Mouse (Mus musculus) stomach, postnatal 0 days (tissue): ENCODE measurements around the gene Tshz2. TPM values are rescaled to one million over a fixed set of nuclear protein-coding genes. Genes with fewer than 3 reads are reported as not detected.

ENCODE experiments used
- ATAC-seq: fragments of 200-750 bp; cut with Nextera tagmentation; 2 replicates; pipeline ENCODE4 v1.8.0; 2017; ENCODE audit not compliant: low FRiP score, low TSS enrichment
- DNase-seq: peaks from one replicate; pipeline ENCODE4 v3.0.0-alpha.2; 2016; ENCODE audit warnings: low spot score
- H3K27ac ChIP-seq: fragments of 300-500 bp; sonication (generic); replicated peaks from 2 replicates; pipeline ENCODE4 v1.5.1; 2014; ENCODE audit warnings: mild to moderate bottlenecking, control low read depth
- H3K27me3 ChIP-seq: fragments of 300-500 bp; sonication (generic); 2 replicates; pipeline ENCODE4 v1.6.1; 2014; ENCODE audit warnings: low read length; ENCODE audit not compliant: control insufficient read depth, insufficient read depth
- H3K36me3 ChIP-seq: fragments of 300-500 bp; sonication (generic); 2 replicates; pipeline ENCODE4 v1.6.1; 2014; ENCODE audit warnings: low read length, mixed read lengths; ENCODE audit not compliant: control insufficient read depth, insufficient read depth
- H3K4me1 ChIP-seq: fragments of 300-500 bp; sonication (generic); replicated peaks from 2 replicates; pipeline ENCODE4 v1.6.1; 2014; ENCODE audit warnings: antibody characterized with exemption; ENCODE audit not compliant: control insufficient read depth, insufficient read depth
- H3K4me2 ChIP-seq: fragments of 300-500 bp; sonication (generic); replicated peaks from 2 replicates; pipeline ENCODE4 v1.6.1; 2014; ENCODE audit warnings: low read depth, mild to moderate bottlenecking, control low read depth, moderate library complexity
- H3K4me3 ChIP-seq: fragments of 300-500 bp; sonication (generic); 2 replicates; pipeline ENCODE4 v1.5.1; 2014; ENCODE audit warnings: low read depth, low read length, control low read depth
- H3K9ac ChIP-seq: fragments of 300-500 bp; sonication (generic); 2 replicates; pipeline ENCODE4 v1.6.1; 2014; ENCODE audit warnings: mild to moderate bottlenecking, low read length, control low read depth, mixed read lengths
- H3K9me3 ChIP-seq: fragments of 300-500 bp; sonication (generic); 2 replicates; pipeline ENCODE4 v1.6.1; 2016; ENCODE audit warnings: low read length; ENCODE audit not compliant: control insufficient read depth
- CTCF ChIP-seq: IDR thresholded peaks from 2 replicates; pipeline ENCODE4 v1.5.1; 2016; ENCODE audit warnings: antibody characterized with exemption, low read depth, mild to moderate bottlenecking, moderate library complexity
- EP300 ChIP-seq: optimal IDR thresholded peaks from 2 replicates; pipeline ENCODE3; 2016; ENCODE audit warnings: antibody characterized with exemption
- WGBS: fragments of 180-500 bp; shearing (Covaris S2); extraction: QIAGEN DNeasy Blood & Tissue Kit; methylation state at CpG from one replicate; pipeline ENCODE4 v1.1.7; 2014; 5-methylcytosine and 5-hydroxymethylcytosine counted together
- polyA plus RNA-seq: library from polyadenylated mRNA; unstranded; fragments of >200 nt; fragmentation: Nextera tagmentation; extraction: Ambion mirVana; gene quantifications from 2 replicates; pipeline ENCODE4 v1.2.1, GENCODE M21; 2015

The Tshz2 gene
- polyA plus RNA-seq, 1 experiment from 2014 or later = 6.7 TPM

GRCm38 (mm10) chr2:170027837-170028236, 395.0 kb downstream of the Tshz2 start:
- H3K27ac ChIP-seq = no peak overlapping the region
- DNase-seq (no peak), ATAC-seq (no peak)
- no peaks in the 10 kb centered on the region for H3K27me3 ChIP-seq
- H3K4me2 ChIP-seq = no peak overlapping the region
- TF ChIP-seq EP300 = no peak
- TF ChIP-seq CTCF = peak; percentile 53
- H3K36me3 ChIP-seq = no peaks in the 10 kb centered on the region
- H3K4me1 ChIP-seq = no peaks in the 10 kb centered on the region
- no peaks in the 10 kb centered on the region for H3K9me3 ChIP-seq
- H3K4me3 ChIP-seq = no peak overlapping the region
- 95% methylated on average over 7 of the region's 7 CpGs for WGBS
- H3K9ac ChIP-seq = no peak overlapping the region

DNA sequence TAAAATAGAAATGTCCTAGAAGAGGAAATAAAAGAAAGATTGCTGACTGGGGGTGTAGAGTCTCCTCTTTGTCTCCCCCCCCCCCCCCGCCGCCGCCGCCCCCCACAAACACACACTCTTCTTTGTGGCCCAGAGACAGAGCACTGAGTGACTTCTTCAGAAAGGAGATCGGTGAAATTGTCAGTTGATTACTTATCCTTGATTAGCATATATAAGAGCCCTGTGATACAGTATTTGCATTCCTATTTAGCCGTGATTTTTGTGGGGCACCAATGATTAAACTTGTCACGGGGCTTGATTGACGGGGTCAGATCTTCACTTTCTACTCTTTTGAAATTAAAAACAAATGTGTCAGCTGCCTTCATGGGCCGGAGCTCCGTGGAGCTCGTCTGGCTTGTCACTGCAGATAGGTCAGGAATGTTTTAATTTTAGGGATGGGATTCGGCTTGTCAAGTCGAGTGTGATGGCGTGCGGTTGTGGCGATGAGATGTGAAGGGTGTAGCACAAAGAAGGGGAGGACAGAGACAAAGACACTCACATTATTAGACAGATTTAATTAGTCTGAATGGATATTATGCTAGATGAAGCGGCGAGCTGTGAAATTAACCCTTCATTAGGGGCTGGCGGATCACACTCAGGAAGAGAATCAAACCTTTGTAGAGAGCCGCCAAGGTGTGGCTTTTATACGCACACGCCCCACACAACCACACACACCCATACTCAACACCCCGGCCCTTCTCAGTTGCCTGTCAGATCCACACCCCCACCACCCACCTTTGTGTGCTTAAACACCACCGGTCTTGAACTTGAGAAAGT, 395.9 kb downstream of the Tshz2 start:
- TF ChIP-seq CTCF (no peak), EP300 (no peak)
- H3K36me3 ChIP-seq = no peaks in the 10 kb centered on the region
- no peak overlapping the region for H3K4me3 ChIP-seq
- no peak overlapping the region for H3K9ac ChIP-seq
- no peak overlapping the region for H3K27ac ChIP-seq
- 87% methylated on average over 23 of the region's 24 CpGs for WGBS
- ATAC-seq (no peak), DNase-seq (no peak)
- H3K4me1 ChIP-seq = no peaks in the 10 kb centered on the region
- H3K9me3 ChIP-seq = no peaks in the 10 kb centered on the region
- no peak overlapping the region for H3K4me2 ChIP-seq
- H3K27me3 ChIP-seq = no peaks in the 10 kb centered on the region

DNA sequence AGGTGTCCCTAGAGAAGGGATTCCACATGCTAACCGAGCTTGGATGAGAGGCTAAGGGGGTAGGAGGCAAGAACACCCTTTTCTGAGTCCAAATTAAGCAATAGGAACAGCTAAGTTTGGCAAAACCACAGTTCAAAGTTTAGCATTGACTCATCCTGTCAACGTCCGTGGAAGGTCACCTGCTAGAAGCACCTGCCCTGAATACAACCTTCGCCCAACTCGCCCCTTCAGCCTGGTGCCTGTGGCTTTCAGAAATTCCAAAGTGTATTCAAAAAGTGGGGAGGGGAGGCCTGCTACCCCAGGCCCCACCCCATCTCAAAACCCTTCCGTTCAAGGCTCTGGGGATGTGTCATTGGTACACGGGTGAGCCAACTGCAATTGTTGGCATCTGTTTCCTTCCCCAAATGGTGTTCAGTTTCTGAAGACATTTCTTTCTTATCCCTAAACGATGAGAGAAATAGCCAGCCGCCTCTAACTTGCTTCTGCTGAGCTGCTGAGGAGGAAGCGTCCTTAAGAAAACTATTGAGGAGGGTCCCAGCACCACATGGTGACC, 396.6 kb downstream of the Tshz2 start:
- no peak overlapping the region for H3K27ac ChIP-seq
- H3K36me3 ChIP-seq = no peaks in the 10 kb centered on the region
- TF ChIP-seq EP300 (no peak), CTCF (no peak)
- DNase-seq = no peak
- no peak overlapping the region for H3K4me3 ChIP-seq
- no peak overlapping the region for H3K4me2 ChIP-seq
- H3K4me1 ChIP-seq = no peaks in the 10 kb centered on the region
- no peaks in the 10 kb centered on the region for H3K27me3 ChIP-seq
- H3K9ac ChIP-seq = no peak overlapping the region
- no peak for ATAC-seq
- WGBS = 77% methylated on average over 10 of the region's 10 CpGs
- H3K9me3 ChIP-seq = no peaks in the 10 kb centered on the region

GRCm38 (mm10) chr2:170031226-170031625, 398.4 kb downstream of the Tshz2 start:
- no peak overlapping the region for H3K4me2 ChIP-seq
- ATAC-seq = no peak
- no peaks in the 10 kb centered on the region for H3K27me3 ChIP-seq
- H3K9me3 ChIP-seq = no peaks in the 10 kb centered on the region
- DNase-seq = no peak
- no peaks in the 10 kb centered on the region for H3K36me3 ChIP-seq
- WGBS = 96% methylated on average over 12 of the region's 12 CpGs
- no peak overlapping the region for H3K27ac ChIP-seq
- no peak overlapping the region for H3K4me3 ChIP-seq
- H3K9ac ChIP-seq = no peak overlapping the region
- H3K4me1 ChIP-seq = no peaks in the 10 kb centered on the region
- TF ChIP-seq EP300 = no peak
- TF ChIP-seq CTCF = no peak

GRCm38 (mm10) chr2:170031872-170032271, 399.1 kb downstream of the Tshz2 start:
- Histone ChIP-seq H3K36me3 (no peaks in the 10 kb centered on the region), H3K27me3 (no peaks in the 10 kb centered on the region), H3K9me3 (no peaks in the 10 kb centered on the region), H3K4me3 (no peak overlapping the region), H3K4me1 (no peaks in the 10 kb centered on the region), H3K4me2 (no peak overlapping the region), H3K9ac (no peak overlapping the region), H3K27ac (no peak overlapping the region)
- DNase-seq (no peak), ATAC-seq (no peak)
- TF ChIP-seq CTCF (peak; percentile 21; the same call in 1 of the 2 replicates), EP300 (no peak)
- WGBS = 76% methylated on average over 8 of the region's 8 CpGs

GRCm38 (mm10) chr2:170033219-170033618, 400.4 kb downstream of the Tshz2 start:
- ATAC-seq (peak; percentile 71; the same call in 1 of the 2 replicates), DNase-seq (no peak)
- TF ChIP-seq EP300 (no peak), CTCF (0 out of 2 replicates have a peak, but pooled peaks have one; percentile 24)
- H3K9me3 ChIP-seq = no peaks in the 10 kb centered on the region
- H3K4me3 ChIP-seq = no peak overlapping the region
- no peak overlapping the region for H3K4me2 ChIP-seq
- 49% methylated on average over 5 of the region's 5 CpGs for WGBS
- H3K4me1 ChIP-seq = no peaks in the 10 kb centered on the region
- no peaks in the 10 kb centered on the region for H3K36me3 ChIP-seq
- peak overlapping the region; percentile 53 for H3K27ac ChIP-seq
- H3K9ac ChIP-seq = no peak overlapping the region
- H3K27me3 ChIP-seq = no peaks in the 10 kb centered on the region
